Mouse (Mus musculus) heart, adult 9 months (tissue): Measurements from ENCODE around the gene Tom1l2.

ENCODE experiments used
- DNase-seq, 2 experiments: peaks; one replicate each; pipeline ENCODE4 v3.0.0; 2022; ENCODE audit warnings: low spot score in 2 of 2

Gene Tom1l2

DNA sequence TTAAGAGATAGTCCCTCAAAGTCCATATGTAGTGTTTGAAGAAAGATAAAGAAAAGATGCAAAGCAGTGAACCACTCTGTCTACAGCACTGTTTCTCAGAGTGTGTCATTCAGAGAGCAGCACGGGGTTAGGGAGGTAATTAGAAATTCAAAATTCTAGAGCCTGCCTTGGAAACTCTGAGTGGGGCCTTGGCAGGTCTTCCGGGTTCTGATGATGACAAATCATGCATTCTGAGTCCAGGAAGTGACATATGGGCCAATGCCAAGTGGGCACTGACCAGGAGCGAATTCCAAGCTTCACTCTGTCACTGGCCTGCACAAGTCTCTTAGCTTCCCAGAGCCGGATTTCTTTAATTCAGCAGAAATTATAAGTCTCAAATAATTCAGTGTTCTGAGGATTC lies 6.2 kb downstream of the Tom1l2 start:
- DNase-seq, result peak in 1 of 2 experiments; percentile 31

DNA sequence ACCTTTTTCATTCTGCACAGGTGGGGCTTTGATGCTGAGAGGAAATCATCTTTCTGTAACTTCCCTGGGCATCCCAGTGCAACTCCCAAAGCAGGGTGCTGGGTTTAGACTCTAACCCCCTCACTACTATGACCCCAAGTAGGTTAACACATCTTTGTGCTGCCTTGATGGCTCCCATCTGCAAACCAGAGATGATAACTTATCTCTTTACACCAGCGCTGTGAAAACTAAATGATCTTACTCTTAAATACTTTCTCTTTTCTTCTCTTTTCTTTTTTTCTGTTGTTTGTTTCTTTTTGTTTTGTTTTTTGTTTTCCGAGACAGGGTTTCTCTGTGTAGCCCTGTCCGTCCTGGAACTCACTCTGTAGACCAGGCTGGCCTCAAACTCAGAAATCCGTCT lies 6.8 kb downstream of the Tom1l2 start:
- DNase-seq, result no peak

DNA sequence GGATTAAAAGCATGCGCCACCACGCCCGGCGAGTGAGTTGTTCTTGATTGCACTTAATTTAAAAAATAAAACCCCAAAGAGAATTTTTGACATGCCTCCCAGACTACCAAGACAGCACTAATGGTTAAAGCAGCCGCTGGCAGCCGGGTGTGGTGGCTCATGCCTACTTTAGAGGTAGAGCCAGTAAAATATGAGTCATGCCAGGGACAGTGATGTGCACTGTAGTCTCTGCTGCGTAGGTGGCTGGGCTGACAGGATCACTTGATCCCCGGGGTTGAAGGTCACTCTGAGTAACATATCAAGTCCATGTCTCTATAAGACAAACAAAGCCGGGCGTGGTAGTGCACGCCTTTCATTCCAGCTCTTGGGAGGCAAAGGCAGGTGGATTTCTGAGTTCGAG lies 13.3 kb downstream of the Tom1l2 start:
- no peak for DNase-seq

DNA sequence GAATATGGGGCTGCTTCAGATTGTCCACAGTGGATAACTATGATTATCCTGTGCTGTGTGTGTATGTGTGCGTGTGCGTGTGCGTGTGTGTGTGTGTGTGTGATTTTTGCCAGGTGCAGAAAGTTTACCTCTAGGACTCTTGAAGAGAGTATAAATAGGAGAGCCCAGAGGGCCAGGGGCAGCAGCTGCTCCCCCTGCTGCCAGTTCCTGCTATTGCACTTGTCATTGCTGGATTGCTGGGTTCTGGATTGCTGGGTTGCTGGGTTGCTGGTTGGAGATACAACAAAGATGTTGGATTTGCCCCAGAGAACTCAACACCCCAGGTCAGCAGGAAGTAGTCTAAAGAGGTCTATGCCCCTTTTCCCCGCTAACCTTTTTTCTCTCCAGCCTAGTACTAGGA lies 14.4 kb downstream of the Tom1l2 start:
- DNase-seq, result no peak

DNA sequence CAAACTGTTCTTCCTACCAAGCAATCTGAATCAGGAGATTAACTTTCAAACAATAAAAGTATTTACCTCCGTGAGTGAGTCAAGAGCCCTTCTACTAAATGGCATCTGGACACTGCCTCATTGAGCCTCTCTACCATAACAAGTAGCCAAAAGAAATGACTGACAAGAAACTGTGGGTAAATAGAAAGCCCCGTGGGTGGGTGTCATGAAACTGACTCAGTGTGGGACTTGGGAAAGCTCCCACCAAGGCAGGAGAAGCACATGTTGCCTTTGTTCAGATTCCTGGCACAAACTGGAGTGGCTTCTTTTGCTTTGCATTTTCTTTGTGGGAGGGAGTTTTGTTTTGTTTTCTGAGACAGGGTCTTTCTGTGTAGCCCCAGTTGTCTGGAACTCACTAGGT lies 16.9 kb downstream of the Tom1l2 start:
- DNase-seq, result no peak

DNA sequence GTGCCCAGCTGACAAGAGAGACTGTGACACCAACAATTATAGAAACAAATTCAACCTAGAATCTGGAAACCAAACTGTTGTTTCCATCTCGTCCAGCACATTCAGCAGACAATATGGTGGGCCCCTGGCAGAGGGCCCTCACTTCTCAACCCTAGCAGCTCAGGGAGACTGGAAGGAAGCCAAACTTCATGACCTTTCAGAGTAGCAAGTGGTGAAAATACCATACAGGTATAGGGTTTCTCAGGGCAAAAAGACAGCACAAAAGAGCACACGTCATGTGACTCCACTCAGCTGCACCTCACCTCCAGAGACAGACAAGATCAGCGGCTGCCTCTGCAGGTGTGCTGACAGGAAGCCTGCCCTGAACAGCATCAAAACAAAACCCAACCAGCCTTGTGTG lies 18.6 kb downstream of the Tom1l2 start:
- no peak for DNase-seq

DNA sequence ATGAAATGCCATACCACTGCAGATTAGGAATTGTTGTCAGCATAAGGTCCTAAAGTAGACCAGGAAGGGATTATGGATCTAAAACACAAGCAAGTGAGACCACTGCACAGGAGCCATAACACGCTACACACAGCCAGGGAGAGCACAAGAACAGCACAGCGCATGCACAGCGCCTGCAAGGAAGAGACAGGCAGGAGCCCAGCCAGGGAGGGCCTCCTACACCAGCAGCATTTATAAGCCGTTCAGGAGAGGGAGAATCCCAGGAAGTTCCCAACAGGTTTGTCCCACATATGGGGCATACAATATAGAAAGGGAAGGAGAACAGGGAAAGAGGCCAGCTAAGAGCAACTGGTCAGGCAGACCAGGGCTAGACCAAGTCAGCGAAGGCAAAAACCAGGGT lies 19.2 kb downstream of the Tom1l2 start:
- DNase-seq, result no peak

DNA sequence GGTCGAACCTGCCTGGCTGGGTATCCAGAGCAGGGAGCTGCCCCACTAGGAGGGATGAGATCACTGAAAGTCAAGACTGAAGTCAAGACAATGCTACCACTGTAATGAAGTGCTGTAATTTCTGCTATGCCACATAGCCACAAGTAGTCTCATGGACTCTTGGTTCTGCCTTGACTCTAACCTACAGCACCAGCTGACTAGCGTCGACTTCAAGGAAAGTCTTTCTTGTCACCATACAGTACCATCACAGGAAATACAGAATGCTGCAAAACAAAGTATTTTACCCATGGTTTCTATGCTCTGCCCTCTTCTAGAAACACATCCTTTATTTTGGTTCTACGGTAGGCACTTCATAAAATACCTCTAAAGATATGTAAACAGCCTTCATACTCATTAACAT lies 22.2 kb downstream of the Tom1l2 start:
- no peak for DNase-seq

DNA sequence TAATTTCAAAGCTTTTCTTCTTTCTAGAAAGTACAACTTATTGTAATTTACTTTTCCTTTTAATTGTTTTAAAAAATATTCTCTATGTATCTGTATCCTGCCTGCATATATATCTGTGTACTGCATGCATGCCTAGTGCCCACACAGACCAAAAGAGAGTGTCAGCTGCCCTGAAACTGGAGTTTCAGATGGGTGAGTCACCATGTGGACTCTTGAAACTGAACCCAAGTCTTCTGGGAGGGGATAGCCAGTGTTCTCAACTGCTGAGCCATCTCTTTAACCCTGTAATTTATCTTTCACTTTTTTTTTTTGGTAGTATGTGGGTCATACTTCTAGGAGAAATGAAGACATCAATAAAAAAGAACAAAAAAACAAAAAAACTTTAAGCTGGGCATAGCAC lies 29.0 kb downstream of the Tom1l2 start:
- no peak for DNase-seq

DNA sequence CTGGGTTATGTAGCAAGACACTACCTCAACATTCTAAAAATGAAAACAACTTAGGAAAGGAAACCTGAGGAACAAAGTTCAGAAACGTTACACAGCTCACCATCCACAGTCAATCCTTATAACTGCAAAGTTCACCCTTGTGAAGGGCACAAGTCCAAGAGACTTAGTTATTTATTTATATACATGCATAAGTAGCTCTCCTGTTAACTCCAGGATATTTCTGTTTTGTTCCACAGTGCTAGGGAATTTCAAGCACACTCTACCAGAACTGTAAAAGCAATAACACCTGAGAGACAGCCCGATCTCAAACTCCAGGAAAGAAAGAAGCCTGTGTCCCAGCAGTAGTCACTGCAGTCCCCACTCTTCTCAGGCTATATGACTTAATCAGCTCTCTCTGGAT lies 31.3 kb downstream of the Tom1l2 start:
- DNase-seq, result no peak

DNA sequence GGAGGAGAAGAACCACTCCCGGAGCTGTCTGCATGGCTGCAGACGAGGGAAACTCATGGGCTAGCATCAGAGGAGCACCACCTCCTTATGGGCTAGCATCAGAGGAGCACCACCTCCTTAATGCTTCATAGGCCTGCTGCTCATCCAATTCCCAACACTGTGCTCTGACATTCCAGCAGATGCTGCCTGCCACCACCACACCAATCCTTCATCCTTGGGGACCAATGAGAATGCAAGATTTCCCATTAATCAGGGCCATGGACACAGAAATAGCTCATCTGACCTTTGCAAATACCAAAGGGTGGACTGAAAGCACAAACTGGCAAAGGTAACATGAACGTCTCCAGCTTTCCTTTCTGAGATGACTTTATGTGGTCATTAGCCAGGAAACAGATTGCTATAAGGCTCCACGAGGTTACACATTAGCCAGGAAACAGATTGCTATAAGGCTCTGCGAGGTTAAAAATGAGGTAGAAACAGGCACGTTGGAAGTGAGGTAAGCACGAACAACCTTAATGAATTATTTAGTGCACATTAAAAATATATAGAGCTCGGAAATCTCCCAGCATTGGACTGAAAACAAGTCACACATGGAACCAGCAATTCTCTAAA lies 32.2 kb downstream of the Tom1l2 start:
- no peak for DNase-seq

DNA sequence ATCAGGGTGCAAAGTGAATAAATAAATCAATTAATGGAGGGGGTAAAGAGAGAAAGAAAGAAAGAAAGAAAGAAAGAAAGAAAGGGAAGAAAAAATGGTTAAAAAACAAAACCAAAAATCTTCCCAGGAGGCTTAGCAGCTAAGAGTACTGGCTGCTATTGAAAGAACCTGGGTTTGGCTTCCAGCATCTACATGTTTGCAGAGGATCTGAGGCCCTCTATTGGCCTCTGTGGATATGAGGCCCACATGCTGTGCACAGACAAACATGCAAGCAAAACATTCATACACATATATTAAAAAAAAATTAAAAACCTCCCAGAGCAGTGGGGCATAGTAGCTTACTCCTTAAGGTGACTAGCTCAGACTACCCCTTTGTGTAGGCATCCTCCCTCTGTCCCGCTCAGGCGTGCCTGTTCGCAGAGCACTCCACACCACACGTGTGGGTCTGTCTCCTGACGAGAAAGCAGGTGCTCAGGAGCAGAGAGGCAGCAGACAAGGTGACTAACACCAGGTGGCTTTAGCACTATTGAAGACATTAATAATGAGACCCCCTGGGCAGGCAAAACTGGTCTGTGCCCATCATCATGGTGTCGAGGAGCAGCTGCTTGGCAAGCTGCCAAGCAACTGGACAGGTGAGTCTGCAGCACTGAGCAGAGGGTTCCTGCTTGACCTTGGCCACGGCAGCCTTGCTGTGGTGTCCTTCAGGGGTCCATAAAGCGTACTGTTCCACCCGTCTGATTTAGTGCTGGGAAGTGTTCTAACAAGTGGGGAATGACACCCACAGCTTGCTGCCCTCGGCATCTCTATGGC lies 33.2 kb downstream of the Tom1l2 start:
- no peak for DNase-seq

DNA sequence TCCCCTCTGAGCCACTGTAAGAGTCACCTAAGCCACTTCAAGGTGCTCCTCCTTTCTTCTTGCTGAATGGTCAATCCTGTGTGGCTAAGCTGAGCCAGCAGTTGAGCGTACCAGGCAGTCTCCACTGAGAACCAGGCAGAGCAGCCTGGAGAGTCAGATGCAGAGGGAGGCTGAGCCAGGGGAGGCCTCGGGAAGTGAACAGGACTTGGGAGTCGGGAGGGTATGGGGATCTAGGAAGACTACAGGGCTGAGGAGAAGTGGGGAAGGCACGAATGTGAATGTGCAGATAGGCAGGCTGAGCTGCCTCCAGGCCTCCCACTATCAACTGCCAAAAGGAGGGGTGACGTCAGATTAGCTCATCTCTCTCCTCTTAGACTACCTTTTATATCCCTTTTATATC lies 34.0 kb downstream of the Tom1l2 start:
- DNase-seq, result no peak

DNA sequence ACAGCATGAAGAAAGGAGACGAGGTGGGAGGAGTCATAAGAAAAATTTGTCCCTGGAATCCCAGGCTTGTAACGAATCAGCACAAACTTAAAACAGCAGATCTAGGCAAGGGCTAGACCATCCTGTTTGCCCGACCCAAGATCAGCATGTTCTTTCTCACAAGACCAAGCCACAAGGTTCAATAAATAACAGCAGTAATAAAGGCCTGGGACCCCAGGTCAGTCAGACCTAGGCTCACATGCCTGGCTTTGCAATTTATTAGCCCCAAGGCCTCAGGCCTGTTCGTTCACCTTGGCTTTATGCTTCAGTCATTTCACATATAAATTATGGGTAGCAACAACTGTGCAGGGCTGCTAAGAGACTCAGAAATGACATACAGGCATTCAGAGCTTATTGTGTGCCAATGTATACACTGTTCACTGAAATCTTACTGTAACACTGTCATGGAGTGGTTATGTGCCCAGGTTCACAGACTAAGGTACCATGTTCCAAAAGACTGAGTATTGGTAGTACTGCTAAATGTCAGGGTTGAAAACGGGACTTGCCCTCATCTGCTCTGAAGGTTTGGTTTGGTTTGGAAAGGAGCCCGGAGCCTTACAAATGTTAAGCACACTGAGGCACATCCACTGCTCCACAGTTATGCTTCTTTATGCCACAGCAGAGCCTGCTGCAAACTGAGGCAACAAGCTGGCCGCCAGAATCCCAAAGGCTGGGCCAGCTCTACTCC lies 35.2 kb downstream of the Tom1l2 start:
- DNase-seq, result no peak

DNA sequence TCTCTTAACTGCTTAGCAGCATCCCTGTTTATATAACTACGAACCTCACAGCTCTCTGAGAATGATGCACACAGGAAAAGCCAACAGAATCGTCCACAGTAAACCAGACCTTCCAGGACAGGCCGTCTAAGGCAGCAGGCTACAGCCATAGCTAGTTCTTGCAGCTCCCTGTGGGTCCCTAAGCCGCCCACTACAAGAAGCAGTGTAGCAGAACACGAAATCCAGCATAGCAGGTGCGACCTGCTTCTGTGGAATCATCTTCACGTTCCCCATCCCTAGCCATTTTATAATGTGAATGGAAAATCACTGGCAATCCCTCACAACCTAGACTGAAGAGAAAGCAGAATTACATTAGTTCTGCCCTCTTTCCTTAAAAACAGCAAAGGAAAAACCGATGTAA lies 35.8 kb downstream of the Tom1l2 start:
- DNase-seq, result no peak

DNA sequence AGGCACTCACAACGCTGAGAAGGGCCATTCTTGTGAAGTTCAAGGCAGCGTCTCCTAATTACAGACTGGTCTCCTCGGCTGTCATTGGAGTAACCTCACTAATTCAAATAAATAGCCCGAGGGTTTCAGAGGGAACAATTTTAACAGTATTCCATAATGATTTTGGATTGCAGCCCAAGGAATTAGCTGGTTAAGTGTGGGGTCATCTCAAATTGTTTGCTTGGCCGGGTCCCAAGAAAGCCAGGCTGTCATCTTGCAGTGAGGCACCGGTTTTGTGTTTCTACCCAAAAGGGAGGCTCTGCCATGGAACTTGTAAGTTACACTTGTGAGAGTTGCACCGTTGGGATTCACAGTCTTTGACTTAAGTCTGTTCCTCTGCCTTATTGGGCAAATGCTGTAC lies 36.5 kb downstream of the Tom1l2 start:
- no peak for DNase-seq

DNA sequence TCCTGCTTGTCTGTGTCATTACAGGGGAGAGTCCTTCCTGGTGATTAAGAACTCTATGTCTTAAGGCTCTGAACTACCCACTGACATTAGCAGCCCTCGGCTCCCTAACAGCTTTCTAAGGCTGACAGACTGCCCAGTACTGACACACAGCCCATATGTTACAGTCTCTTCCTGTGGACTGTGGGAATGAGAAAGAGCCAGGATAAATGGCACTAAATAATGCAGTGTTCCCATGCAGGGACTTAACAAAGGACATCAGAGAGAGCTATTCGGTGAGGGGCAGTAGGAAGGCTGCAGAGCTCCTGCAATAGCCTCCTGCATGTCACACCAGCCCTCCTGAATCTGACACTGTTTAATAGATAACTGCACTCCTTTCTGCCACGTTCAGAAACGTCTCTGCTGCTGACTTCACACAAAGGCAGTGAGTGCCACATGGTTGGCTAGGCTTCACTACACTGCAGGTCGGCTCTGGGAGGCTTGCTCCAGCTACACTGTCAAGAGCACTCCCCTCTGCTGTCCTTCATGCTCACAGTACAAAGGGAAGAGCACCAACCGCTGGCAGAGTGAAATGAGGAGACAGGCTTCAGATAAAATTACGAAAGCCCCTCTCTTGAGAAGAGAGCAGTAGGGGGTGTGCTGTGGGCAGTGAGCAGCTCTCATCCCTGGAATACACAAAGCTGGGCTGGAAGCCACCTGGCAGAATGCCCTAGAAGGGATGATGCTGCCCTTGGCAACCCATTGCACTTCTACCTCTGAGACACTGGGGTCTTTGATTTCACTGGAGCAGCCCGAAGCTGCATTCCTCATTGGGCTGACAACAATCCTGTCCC lies 41.5 kb downstream of the Tom1l2 start:
- DNase-seq, result peak; percentile 64 to 73

DNA sequence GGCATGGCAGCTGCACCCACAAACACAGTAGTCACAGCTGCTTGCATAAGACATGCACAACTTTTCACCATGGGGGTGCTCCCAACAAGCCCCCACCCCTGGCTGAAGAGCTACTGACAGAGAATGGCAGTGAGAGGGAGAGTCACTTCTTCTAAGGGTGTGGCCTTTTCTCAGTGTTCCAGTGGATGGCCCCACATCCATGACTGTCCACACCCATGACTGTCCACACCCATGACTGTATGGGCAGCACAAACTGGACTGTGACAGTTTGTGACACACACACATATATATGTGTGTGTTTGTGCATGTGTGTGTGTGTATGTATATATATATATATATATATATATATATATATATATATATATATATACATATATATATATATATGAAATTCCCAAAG lies 42.8 kb downstream of the Tom1l2 start:
- DNase-seq, result no peak

DNA sequence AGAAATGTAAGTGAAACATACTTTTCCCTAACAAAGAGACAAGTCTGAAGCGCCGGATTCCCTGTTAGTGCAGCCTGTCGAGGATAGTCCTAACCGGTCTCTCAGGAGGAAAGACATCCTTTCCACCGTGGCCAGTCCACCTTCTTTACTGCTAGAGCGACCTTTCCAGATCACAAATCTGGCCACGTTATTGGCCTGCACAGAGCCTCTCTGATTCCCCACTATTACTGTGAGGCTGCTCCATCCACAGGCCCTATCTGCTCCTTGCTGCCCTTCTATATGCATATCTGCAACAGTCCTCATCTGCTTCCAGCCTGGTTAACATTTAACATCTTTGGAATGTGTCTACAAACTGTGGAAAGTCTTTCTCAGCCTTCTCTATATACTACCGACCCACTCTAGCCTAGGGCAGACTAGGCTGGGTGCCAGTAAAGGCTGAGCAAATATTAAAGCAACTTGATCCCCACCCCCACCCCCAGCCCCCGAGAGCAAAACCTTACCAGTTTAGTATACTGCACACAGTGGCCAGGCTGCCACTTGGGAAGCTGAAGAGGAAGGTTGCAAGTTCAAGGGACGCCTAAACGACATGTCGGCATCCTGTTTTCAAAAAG lies 44.1 kb downstream of the Tom1l2 start:
- DNase-seq, result no peak

DNA sequence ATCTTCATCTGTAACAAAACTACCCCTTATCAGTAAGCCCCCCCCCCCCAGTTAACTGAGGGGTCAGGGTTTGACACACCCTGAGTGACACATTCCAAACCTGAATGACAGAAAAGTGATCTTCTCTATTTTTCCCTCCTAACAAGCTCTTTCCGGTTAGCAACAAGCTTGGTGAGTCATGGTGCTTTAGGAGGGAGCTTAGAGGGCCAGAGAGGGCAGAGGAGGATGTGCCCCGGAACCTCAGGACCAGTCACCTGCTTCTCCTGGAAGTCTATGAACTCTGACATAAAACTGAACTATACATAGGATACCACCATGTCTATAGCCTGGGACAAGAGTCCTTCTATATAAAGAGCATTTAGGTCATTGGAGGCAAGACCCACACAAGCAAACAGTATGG lies 44.6 kb downstream of the Tom1l2 start:
- DNase-seq, result no peak

DNA sequence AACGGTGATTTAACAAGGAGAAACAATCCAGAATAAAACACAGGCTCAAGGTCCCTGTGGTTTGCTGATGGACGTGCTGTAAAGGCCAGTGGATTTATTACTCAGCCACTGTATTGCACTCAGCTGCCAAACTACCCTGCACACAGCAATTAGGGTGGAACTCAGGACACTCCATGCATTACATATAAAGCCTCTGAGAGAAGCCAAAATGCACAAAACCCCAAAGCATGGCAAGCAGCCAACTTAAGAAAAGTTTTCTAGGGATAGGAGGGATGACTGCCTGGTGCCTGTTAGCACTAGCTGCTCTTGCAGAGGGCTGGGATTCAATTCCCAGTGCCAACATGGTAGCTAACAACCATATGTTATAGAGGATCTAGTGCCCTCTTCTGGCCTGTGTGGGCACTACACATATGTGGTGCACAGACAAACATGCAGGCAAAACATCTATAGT lies 45.3 kb downstream of the Tom1l2 start:
- DNase-seq, result no peak

DNA sequence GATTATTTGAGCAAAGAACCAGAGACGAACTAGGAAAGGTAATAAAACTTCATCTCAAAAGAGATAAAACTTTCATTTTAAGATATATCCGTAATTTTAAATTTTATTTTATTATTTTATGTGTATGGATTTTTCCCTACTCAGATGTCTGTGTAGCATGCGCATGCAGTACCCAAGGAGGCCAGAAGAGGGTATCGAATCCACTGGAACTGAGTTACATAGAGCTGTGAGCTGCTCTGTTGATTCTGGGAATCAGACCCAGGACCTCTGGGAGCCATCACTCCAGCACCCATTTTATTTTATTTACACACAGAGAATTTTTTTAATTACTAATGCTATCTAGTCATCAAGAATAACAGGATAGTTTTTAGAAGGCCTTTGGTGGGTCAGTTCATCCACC lies 45.9 kb downstream of the Tom1l2 start:
- no peak for DNase-seq
